Mouse (Mus musculus) CH12.LX (cell line): ENCODE measurements around the gene Il5ra. TPM values are rescaled to one million over a fixed set of nuclear protein-coding genes. Genes with fewer than 3 reads are reported as not detected.

Experiments
- DNase-seq: peaks from one replicate; pipeline ENCODE4 v3.0.0-alpha.2; 2013; ENCODE audit errors: extremely low read depth
- H3K27ac ChIP-seq: 2 replicates; pipeline ENCODE4 v1.5.1; 2012; ENCODE audit warnings: low read depth, mild to moderate bottlenecking, control low read depth, moderate library complexity; ENCODE audit not compliant: insufficient read depth
- H3K27me3 ChIP-seq: replicated peaks from 2 replicates; pipeline ENCODE3; 2012; ENCODE audit warnings: inconsistent platforms
- H3K36me3 ChIP-seq, 2 experiments: replicated peaks in 1 of 2; 2 replicates each; pipeline versions ENCODE3 to v1.6.1; 2012; ENCODE audit warnings: inconsistent platforms in 1 of 2, low read length in 1 of 2, mild to moderate bottlenecking in 1 of 2, mixed read lengths in 1 of 2, moderate library complexity in 1 of 2; ENCODE audit not compliant: control insufficient read depth in 1 of 2, insufficient read depth in 1 of 2
- H3K4me1 ChIP-seq, 2 experiments: 2 replicates each; pipeline ENCODE4 v1.6.1; 2012; ENCODE audit warnings: inconsistent platforms in 1 of 2, moderate library complexity in 1 of 2; ENCODE audit not compliant: insufficient read depth in 2 of 2, control insufficient read depth in 1 of 2
- H3K4me2 ChIP-seq: 2 replicates; pipeline ENCODE4 v1.6.1; 2012; ENCODE audit warnings: low read depth, mild to moderate bottlenecking, control low read depth; ENCODE audit not compliant: poor library complexity, insufficient read depth, severe bottlenecking
- H3K4me3 ChIP-seq, 3 experiments: fragments of 150-350 bp in 1 of 3; sonication (generic) in 1 of 3; replicated peaks in 1 of 3; 2 replicates each; pipeline versions ENCODE3 to v1.5.1; 2011 to 2012; ENCODE audit warnings: low read depth in 2 of 3, low read length in 2 of 3, mild to moderate bottlenecking in 2 of 3, moderate library complexity in 2 of 3, control low read depth in 1 of 3, improper control_type of control experiment in 1 of 3, inconsistent platforms in 1 of 3, mixed read lengths in 1 of 3; ENCODE audit not compliant: poor library complexity in 1 of 3
- H3K79me2 ChIP-seq: replicated peaks from 2 replicates; pipeline ENCODE4 v1.6.1; 2012; ENCODE audit warnings: mild to moderate bottlenecking, moderate library complexity; ENCODE audit not compliant: control insufficient read depth, poor library complexity, insufficient read depth, severe bottlenecking; ENCODE audit errors: extremely low read depth
- H3K9ac ChIP-seq: 2 replicates; pipeline ENCODE4 v1.6.1; 2012; ENCODE audit warnings: low read depth, mild to moderate bottlenecking, control low read depth, moderate library complexity; ENCODE audit not compliant: insufficient read depth
- H3K9me3 ChIP-seq: replicated peaks from 2 replicates; pipeline ENCODE3; 2012; ENCODE audit warnings: low read length, inconsistent platforms, mixed read lengths
- BHLHE40 ChIP-seq: IDR thresholded peaks from 2 replicates; pipeline ENCODE4 v1.6.1; 2011; ENCODE audit warnings: mild to moderate bottlenecking, low read depth, low read length, improper control_type of control experiment
- CHD1 ChIP-seq: IDR thresholded peaks from 2 replicates; pipeline ENCODE4 v1.6.1; 2012; ENCODE audit warnings: low read depth, low read length, improper control_type of control experiment, inconsistent platforms
- CTCF ChIP-seq, 2 experiments: IDR thresholded peaks in 1 of 2; conservative IDR thresholded peaks in 1 of 2; 2 replicates each; pipeline ENCODE4 v1.5.1; 2011 to 2012; ENCODE audit warnings: low read depth in 2 of 2, low read length in 2 of 2, improper control_type of control experiment in 1 of 2, inconsistent platforms in 1 of 2, mild to moderate bottlenecking in 1 of 2, moderate library complexity in 1 of 2
- EP300 ChIP-seq: IDR thresholded peaks from 2 replicates; pipeline ENCODE4 v1.6.1; 2011; ENCODE audit warnings: low read length, improper control_type of control experiment
- ETS1 ChIP-seq: conservative IDR thresholded peaks from 2 replicates; pipeline ENCODE4 v1.6.1; 2012; ENCODE audit warnings: low read depth, mild to moderate bottlenecking, inconsistent platforms, low read length, improper control_type of control experiment, moderate library complexity
- IRF4 ChIP-seq: IDR thresholded peaks from 2 replicates; pipeline ENCODE4 v1.6.1; 2014; ENCODE audit warnings: low read depth, mild to moderate bottlenecking, inconsistent platforms, low read length, improper control_type of control experiment
- JUN ChIP-seq: IDR thresholded peaks from 2 replicates; pipeline ENCODE4 v1.6.1; 2011; ENCODE audit warnings: low read depth, mild to moderate bottlenecking, low read length, improper control_type of control experiment, moderate library complexity; ENCODE audit not compliant: insufficient read depth
- JUND ChIP-seq: conservative IDR thresholded peaks from 2 replicates; pipeline ENCODE4 v1.6.1; 2011; ENCODE audit warnings: low read depth, low read length, improper control_type of control experiment
- MAFK ChIP-seq: IDR thresholded peaks from 2 replicates; pipeline ENCODE4 v1.6.1; 2011; ENCODE audit warnings: low read length, improper control_type of control experiment; ENCODE audit not compliant: insufficient replicate concordance
- MEF2A ChIP-seq: IDR thresholded peaks from 2 replicates; pipeline ENCODE4 v1.6.1; 2014; ENCODE audit warnings: low read depth, mild to moderate bottlenecking, inconsistent platforms, low read length, improper control_type of control experiment, borderline replicate concordance
- MXI1 ChIP-seq: IDR thresholded peaks from 2 replicates; pipeline ENCODE4 v1.6.1; 2011; ENCODE audit warnings: mild to moderate bottlenecking, low read depth, low read length, improper control_type of control experiment
- MYC ChIP-seq: IDR thresholded peaks from 2 replicates; pipeline ENCODE4 v1.6.1; 2011; ENCODE audit warnings: low read depth, mild to moderate bottlenecking, improper control_type of control experiment, low read length
- NRF1 ChIP-seq: IDR thresholded peaks from 2 replicates; pipeline ENCODE4 v1.6.1; 2014; ENCODE audit warnings: low read depth, mild to moderate bottlenecking, inconsistent platforms, low read length, improper control_type of control experiment, moderate library complexity
- RCOR1 ChIP-seq: conservative IDR thresholded peaks from 2 replicates; pipeline ENCODE4 v1.6.1; 2012; ENCODE audit warnings: low read depth, mild to moderate bottlenecking, inconsistent platforms, low read length, improper control_type of control experiment
- TCF12 ChIP-seq: IDR thresholded peaks from 2 replicates; pipeline ENCODE4 v1.6.1; 2014; ENCODE audit warnings: low read depth, mild to moderate bottlenecking, inconsistent platforms, low read length, improper control_type of control experiment
- UBTF ChIP-seq: IDR thresholded peaks from 2 replicates; pipeline ENCODE4 v1.6.1; 2012; ENCODE audit warnings: low read depth, mild to moderate bottlenecking, inconsistent platforms, low read length, improper control_type of control experiment, moderate library complexity
- USF2 ChIP-seq: conservative IDR thresholded peaks from 2 replicates; pipeline ENCODE4 v1.6.1; 2011; ENCODE audit warnings: low read depth, low read length, improper control_type of control experiment
- ZKSCAN1 ChIP-seq: IDR thresholded peaks from 2 replicates; pipeline ENCODE4 v1.6.1; 2012; ENCODE audit warnings: low read depth, inconsistent platforms, low read length, improper control_type of control experiment, borderline replicate concordance
- dilution Hi-C: fragments of 300-500 bp; cut with MboI; formaldehyde crosslinking; loops from 2 replicates; pipeline ENCODE4 v1.14.3; 2020; ENCODE audit warnings: low sequenced_read_pairs; ENCODE audit not compliant: extremely low pct_unique_long_range_greater_than_20kb, extremely low pct_ligation_motif_present
- in situ Hi-C: fragments of 300-500 bp; cut with MboI; formaldehyde crosslinking; loops from 3 replicates; pipeline ENCODE4 v1.14.3; 2019; ENCODE audit warnings: low sequenced_read_pairs, low pct_ligation_motif_present, low pct_unique_long_range_greater_than_20kb, mixed read lengths
- polyA plus RNA-seq: library from polyadenylated mRNA; unstranded; fragments of >175 nt; gene quantifications from 2 replicates; pipeline ENCODE4 v1.2.1, GENCODE M21; 2012; ENCODE audit warnings: low read depth; ENCODE audit not compliant: insufficient read length
- total RNA-seq, 2 experiments: library from RNA; depleted of rRNA; stranded (reverse); fragments of 300-350 nt in 1 of 2; fragments of >200 nt in 1 of 2; gene quantifications; 2 replicates each; pipeline ENCODE4 v1.2.3; 2012 to 2014

Il5ra gene
- total and polyA plus RNA-seq, 3 experiments: 65.0 to 119 (median 70.2) TPM

GRCm38 (mm10) chr6:106760473-106761218 lies 11.8 kb upstream of the Il5ra start:
- Histone ChIP-seq H3K27ac (peak overlapping the region; percentile 46; the same call in 1 of the 2 replicates), H3K9ac (peak overlapping the region; percentile 55; the same call in 1 of the 2 replicates), H3K4me3 (no peak overlapping the region)
- TF ChIP-seq EP300: peak; percentile 86
- TF ChIP-seq MEF2A: peak; percentile 89
- no peak; the same call in 1 of the 2 replicates for TF ChIP-seq MXI1
- 0 out of 2 replicates have a peak, but pooled peaks have one; percentile 58 for TF ChIP-seq MYC
- TF ChIP-seq JUN: peak; percentile 45; the same call in 1 of the 2 replicates
- no peak for TF ChIP-seq MAFK
- peak; percentile 74 for TF ChIP-seq ETS1
- peak; percentile 70 for TF ChIP-seq TCF12
- no peak for TF ChIP-seq CHD1
- TF ChIP-seq NRF1: no peak
- peak; percentile 33; the same call in 1 of the 2 replicates for TF ChIP-seq RCOR1
- peak; percentile 65; the same call in 1 of the 2 replicates for TF ChIP-seq JUND
- TF ChIP-seq ZKSCAN1: no peak
- TF ChIP-seq BHLHE40: peak; percentile 51
- TF ChIP-seq USF2: no peak
- TF ChIP-seq IRF4: peak; percentile 72
- TF ChIP-seq, all 38 proteins: peak for 10
- no peaks in the 10 kb centered on the region for H3K36me3 ChIP-seq
- peak overlapping the region; percentile 69 for H3K4me2 ChIP-seq
- dilution Hi-C loops (no loop called here), in situ Hi-C loops (no loop called here)
- H3K79me2 ChIP-seq: no peaks in the 10 kb centered on the region
- H3K4me1 ChIP-seq: peaks cover 7 to 44% of the 10 kb centered on the region in 2 experiments; a peak in 3 of 4 replicates
- no peaks in the 10 kb centered on the region for H3K27me3 ChIP-seq
- H3K9me3 ChIP-seq: no peaks in the 10 kb centered on the region
- DNase-seq: peak; percentile 86

- in situ Hi-C loops: no loop called here
- DNase-seq: no peak
- H3K4me3 ChIP-seq: no peak overlapping the region
- TF ChIP-seq UBTF (no peak), CTCF (conservative IDR thresholded peaks at IDR 0.05 in 1 of 2, IDR thresholded peaks at IDR 0.05 in 1 of 2; ENCODE audit: low read depth in 2 of 2, low read length in 2 of 2) (no peak), JUN (no peak), IRF4 (no peak)
- H3K79me2 ChIP-seq: no peaks in the 10 kb centered on the region
- peaks cover 7 to 37% of the 10 kb centered on the region in 2 experiments; a peak in 3 of 4 replicates for H3K4me1 ChIP-seq
- no peak overlapping the region for H3K9ac ChIP-seq
- no peaks in the 10 kb centered on the region for H3K36me3 ChIP-seq
- no peaks in the 10 kb centered on the region for H3K27me3 ChIP-seq
- no peaks in the 10 kb centered on the region for H3K9me3 ChIP-seq
- no peak overlapping the region for H3K4me2 ChIP-seq
- dilution Hi-C loops: no loop called here
- H3K27ac ChIP-seq: no peak overlapping the region
Measured at GRCm38 (mm10) chr6:106758299-106758698, 9.5 kb upstream of the Il5ra start.
